Mouse (Mus musculus) myocyte (in vitro differentiated cells): ENCODE measurements around the gene Mapkapk5.

ENCODE experiments used
- MYOD1 ChIP-seq, 3 experiments: IDR thresholded peaks; one replicate each; pipeline ENCODE4 v1.6.1; 2011; ENCODE audit warnings: control low read depth in 2 of 3, low read depth in 2 of 3, mild to moderate bottlenecking in 2 of 3, moderate library complexity in 1 of 3; ENCODE audit not compliant: insufficient read length in 2 of 3, control insufficient read depth in 1 of 3
- POLR2A ChIP-seq: IDR thresholded peaks from one replicate; pipeline ENCODE4 v1.6.1; 2011; ENCODE audit warnings: low read depth, mild to moderate bottlenecking, control low read depth, moderate library complexity; ENCODE audit not compliant: insufficient read length
- POLR2AphosphoS2 ChIP-seq: IDR thresholded peaks from one replicate; pipeline ENCODE4 v1.6.1; 2011; ENCODE audit warnings: low read depth, control low read depth; ENCODE audit not compliant: insufficient read length

DNA sequence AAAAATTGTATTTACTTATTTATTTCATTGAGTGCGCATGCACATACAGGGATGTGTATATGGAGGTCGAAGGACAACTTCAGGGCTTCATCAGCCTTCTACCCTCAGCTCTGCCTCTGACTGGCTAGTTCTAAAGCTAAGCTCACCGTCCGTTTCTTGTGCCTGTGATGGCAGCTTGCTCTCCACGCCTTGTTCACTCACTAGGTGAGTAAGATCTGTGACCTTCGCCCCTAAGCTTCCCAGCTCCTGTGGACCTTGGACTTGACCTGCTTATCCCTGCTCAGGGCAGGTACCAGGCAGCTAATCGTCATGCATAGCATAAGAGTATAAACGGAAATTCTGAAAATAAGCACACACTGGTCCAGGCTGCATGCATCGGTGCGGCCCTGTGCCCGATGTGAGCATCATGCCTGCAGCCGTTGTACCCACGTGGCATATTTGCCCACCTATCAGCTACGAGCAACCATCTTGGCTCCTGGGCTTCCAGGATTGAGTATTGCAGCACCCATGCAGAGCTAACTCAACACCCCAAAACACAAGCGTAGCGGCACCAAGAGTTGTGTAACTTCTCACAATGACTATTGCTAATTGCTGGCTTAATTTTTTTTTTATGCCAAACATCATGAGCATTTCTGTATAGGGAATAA, 20.5 kb upstream of the Mapkapk5 start:
- no peak for TF ChIP-seq MYOD1 (IDR thresholded peaks at IDR 0.05; ENCODE audit: control insufficient read depth in 1 of 3, insufficient read length in 2 of 3, low read depth in 2 of 3)
- TF ChIP-seq POLR2AphosphoS2: no peak
- no peak for TF ChIP-seq POLR2A
